Mouse (Mus musculus) c-Kit-positive CD71-negative TER-119-negative erythroid progenitor cells, embryonic 14.5 days (primary cell): ENCODE measurements at regions not wholly inside any gene's neighbourhood (a gene's known extent, or its start where the extent isn't known, plus 50 kb on each side); places are given as distances from the start of the nearest gene placed in this dataset.

Source experiments
- DNase-seq: peaks from one replicate; pipeline ENCODE4 v3.0.0-alpha.2; 2013; ENCODE audit warnings: low read depth

GRCm38 (mm10) chr13:11268673-11269340 lies 837.9 kb downstream of the Ryr2 start:
- no peak for DNase-seq

- DNase-seq = peak; percentile 4
These were observed 859.2 kb downstream of the Ryr2 start for GRCm38 (mm10) chr13:11247541-11247940.

- DNase-seq = no peak
These were observed 856.2 kb upstream of the Chrm3 start for GRCm38 (mm10) chr13:11216671-11217330.

- no peak for DNase-seq
These were observed 849.5 kb upstream of the Chrm3 start for GRCm38 (mm10) chr13:11210109-11210508.

- no peak for DNase-seq
These were observed 844.7 kb upstream of the Chrm3 start for GRCm38 (mm10) chr13:11205216-11205786.

GRCm38 (mm10) chr13:11201978-11202377 lies 841.3 kb upstream of the Chrm3 start:
- no peak for DNase-seq

GRCm38 (mm10) chr13:11192471-11192870 lies 831.8 kb upstream of the Chrm3 start:
- no peak for DNase-seq

- no peak for DNase-seq
These were observed 820.5 kb upstream of the Chrm3 start for GRCm38 (mm10) chr13:11181191-11181590.

GRCm38 (mm10) chr13:11180356-11180755 lies 819.7 kb upstream of the Chrm3 start:
- DNase-seq = no peak

GRCm38 (mm10) chr13:11178586-11178985 lies 817.9 kb upstream of the Chrm3 start:
- DNase-seq = no peak

- no peak for DNase-seq
These were observed 817.2 kb upstream of the Chrm3 start for GRCm38 (mm10) chr13:11177642-11178420.

- DNase-seq = no peak
These were observed 806.5 kb upstream of the Chrm3 start for GRCm38 (mm10) chr13:11167115-11167514.

- DNase-seq = no peak
These were observed 803.5 kb upstream of the Chrm3 start for GRCm38 (mm10) chr13:11164130-11164529.

GRCm38 (mm10) chr13:11147268-11147667 lies 786.6 kb upstream of the Chrm3 start:
- DNase-seq = no peak

- no peak for DNase-seq
These were observed 747.0 kb upstream of the Chrm3 start for GRCm38 (mm10) chr13:11107693-11108092.

GRCm38 (mm10) chr13:11106426-11106825 lies 745.8 kb upstream of the Chrm3 start:
- DNase-seq = no peak

- DNase-seq = no peak
These were observed 744.9 kb upstream of the Chrm3 start for GRCm38 (mm10) chr13:11105571-11105970.

GRCm38 (mm10) chr13:11099586-11099950 lies 738.9 kb upstream of the Chrm3 start:
- no peak for DNase-seq

GRCm38 (mm10) chr13:11098899-11099585 lies 738.4 kb upstream of the Chrm3 start:
- DNase-seq = no peak

- no peak for DNase-seq
These were observed 732.3 kb upstream of the Chrm3 start for GRCm38 (mm10) chr13:11092911-11093310.
